In the genomic region with DNA sequence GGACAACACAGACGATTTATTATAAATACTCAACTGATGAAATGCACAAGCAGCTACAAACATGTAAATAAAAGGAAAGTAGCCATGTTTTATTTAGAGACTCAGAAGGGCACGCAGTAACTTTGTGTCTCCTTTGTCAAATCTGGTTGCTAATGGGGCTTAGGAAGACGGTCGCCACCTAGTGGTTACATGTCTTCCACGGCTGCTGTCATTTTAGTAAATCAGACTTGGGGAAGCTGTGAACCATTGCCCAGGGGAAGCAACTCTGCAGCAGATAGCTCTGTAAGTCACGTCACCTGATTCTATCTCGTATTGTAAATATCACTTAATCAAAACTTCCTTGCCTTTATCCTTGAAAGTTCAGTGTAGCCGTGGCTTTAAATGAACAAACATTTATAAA, we compare ENCODE assay signal across 9 mouse cellular contexts. TPM values are rescaled to one million over a fixed set of nuclear protein-coding genes. Genes with fewer than 3 reads are reported as not detected.
A peak's percentile ranks its signal among the peaks of the same experiment; 100 is the strongest.
DNase-seq lines count a peak whose midpoint lies in the region; ATAC-seq and TF ChIP-seq lines count a peak whose summit lies in the region.
"Had no signal": no experiment of that assay in that cellular context is flagged by ENCODE, and none has a peak within 500 bp of the region (broad histone marks: within the 10 kb centered on the region; RNA-seq: fewer than 3 reads in every experiment).

No protein-coding gene starts in this region.

- ATAC-seq in G1E (ENCODE audit: extremely low read depth, insufficient number of reproducible peaks, low FRiP score, poor library complexity, severe bottlenecking), result peak; percentile 54

- H3K9me3 ChIP-seq in G1E (replicated peaks), result no peaks in the 10 kb centered on the region
- H3K9me3 ChIP-seq: lung, embryonic 15.5 days had no signal

- peaks cover 12% of the 10 kb centered on the region for H3K4me1 ChIP-seq in G1E (ENCODE audit: insufficient read depth, low read depth, low read length)
- H3K4me1 ChIP-seq: lung, embryonic 15.5 days had no signal

- WGBS in large intestine, adult 2 months, result 7% methylated on average over 8 of the region's 8 CpGs

- no peaks in the 10 kb centered on the region for H3K36me3 ChIP-seq in G1E (replicated peaks)
- H3K36me3 ChIP-seq: lung, embryonic 15.5 days had no signal

- H3K4me3 ChIP-seq in G1E (ENCODE audit: low read depth, low read length), result no peak overlapping the region
- H3K4me3 ChIP-seq: lung, embryonic 15.5 days had no signal

- peaks cover 7% of the 10 kb centered on the region for H3K27me3 ChIP-seq in G1E (ENCODE audit: insufficient read depth, low read length)
- H3K27me3 ChIP-seq: lung, embryonic 15.5 days had no signal

- TF ChIP-seq CTCF in G1E (IDR thresholded peaks at IDR 0.05; ENCODE audit: low read depth, low read length), result peak; percentile 62; the same call in 1 of the 2 replicates

- intact Hi-C loops in heart, postnatal 25 days (cut with DNase I), result loop anchor here (5.0 to 10.0 kb wide), 2 partner anchors 347 to 500 kb away; a partner anchor contains a TSS

- DNase-seq in heart, adult 8-10 months (ENCODE audit: low spot score), result peak; percentile 52
- DNase-seq in heart, postnatal 25 days (ENCODE audit: low spot score), result no peak
- peak; percentile 44 for DNase-seq in G1E (ENCODE audit: low spot score)
- DNase-seq in cerebellum, postnatal 10 days, result peak; percentile 76 to 80
- peak; percentile 54 for DNase-seq in gastrocnemius, postnatal 10 days
- DNase-seq in large intestine, adult 2 months (ENCODE audit: low read depth, low spot score), result peak; percentile 46
- DNase-seq in lung, postnatal 4 days, result peak; percentile 31 to 71
- DNase-seq in right cerebral cortex, postnatal 4 days, result peak; percentile 61

RNA-seq across cellular contexts. Expression of a gene that starts 7.9 kb away (rescaled TPM):
- 10 to 100 TPM; 21.6 to 24.7 (median 24.0) TPM for total RNA-seq in heart, adult 8-10 months (2022)
- 10 to 100 TPM; 22.5 to 25.1 TPM for total RNA-seq in heart, postnatal 25 days (2021)
- 61.0 and 86.4 TPM in 2 replicates for total RNA-seq in G1E (2014; fragmentation: Nextera tagmentation)
- total RNA-seq in G1E (2017), result 89.7 and 96.2 TPM in 2 replicates
- 41.6 and 41.7 TPM in 2 replicates for polyA plus RNA-seq in G1E (2012)
- total RNA-seq in gastrocnemius, postnatal 10 days (2021), result 10 to 100 TPM; 30.6 to 37.4 TPM
- polyA plus RNA-seq in large intestine, adult 2 months (2012; rRNA removed), result 21.5 and 23.4 TPM in 2 replicates
